In the genomic region with DNA sequence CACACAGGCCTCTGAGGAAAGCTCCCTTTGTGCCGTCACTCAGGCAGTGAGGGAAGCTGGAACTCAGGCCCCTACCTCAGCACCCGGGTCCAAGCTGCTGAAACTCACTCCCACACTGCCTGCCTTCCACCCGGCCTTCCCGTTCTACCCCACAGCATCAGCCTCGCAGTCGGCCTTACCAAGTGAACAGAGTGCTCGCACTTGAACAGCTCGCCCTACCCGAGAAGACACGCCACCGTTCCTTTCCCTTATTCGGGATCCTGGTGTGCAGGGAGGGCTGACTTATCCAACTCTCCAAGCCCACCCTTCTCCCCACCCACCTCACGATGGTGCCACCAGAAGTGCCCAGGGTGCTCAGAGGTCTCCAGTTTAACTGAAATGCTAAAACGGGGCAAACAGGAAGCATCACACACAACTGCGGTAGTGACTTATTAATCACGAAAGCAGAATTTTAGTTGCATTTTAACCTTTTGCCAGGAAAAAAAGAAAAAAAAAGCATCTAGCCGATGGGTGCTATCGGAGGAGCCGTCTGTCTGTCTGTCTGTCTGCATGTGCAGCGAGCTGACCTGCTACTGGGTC, we compare ENCODE assay signal across 8 mouse cellular contexts. TPM values are rescaled to one million over a fixed set of nuclear protein-coding genes. Genes with fewer than 3 reads are reported as not detected.
DNase-seq lines count a peak whose midpoint lies in the region; ATAC-seq lines count a peak whose summit lies in the region.

No protein-coding gene starts in this region.

- H3K27ac ChIP-seq in forebrain, embryonic 16.5 days (ENCODE audit: low read length): 0 out of 2 replicates have a peak overlapping the region, but pooled peaks have one; percentile 3
- peak overlapping the region; percentile 89 for H3K27ac ChIP-seq in macrophage

- peak overlapping the region; percentile 11; the same call in 1 of the 2 replicates for H3K4me2 ChIP-seq in forebrain, embryonic 16.5 days (ENCODE audit: low read length)

- H3K79me2 ChIP-seq in macrophage (ENCODE audit: inconsistent target): peaks cover 71% of the 10 kb centered on the region

- no peaks in the 10 kb centered on the region for H3K27me3 ChIP-seq in megakaryocyte, embryonic 14.5 days (replicated peaks)
- no peaks in the 10 kb centered on the region for H3K27me3 ChIP-seq in forebrain, embryonic 16.5 days (replicated peaks; ENCODE audit: control insufficient read depth, insufficient read depth, low read length)

- H3K4me1 ChIP-seq in megakaryocyte, embryonic 14.5 days: peaks cover 73% of the 10 kb centered on the region
- peaks cover 45% of the 10 kb centered on the region for H3K4me1 ChIP-seq in forebrain, embryonic 16.5 days (replicated peaks; ENCODE audit: control insufficient read depth, insufficient read depth, low read length)

- WGBS in forebrain, embryonic 16.5 days: 63% methylated on average over 20 of the region's 20 CpGs
- WGBS in macrophage (ENCODE audit: missing documents): 1% methylated on average over 20 of the region's 20 CpGs

- H3K36me3 ChIP-seq in megakaryocyte, embryonic 14.5 days (replicated peaks; ENCODE audit: low read length): no peaks in the 10 kb centered on the region
- no peaks in the 10 kb centered on the region for H3K36me3 ChIP-seq in forebrain, embryonic 16.5 days (ENCODE audit: control insufficient read depth, insufficient read depth)
- no peaks in the 10 kb centered on the region for H3K36me3 ChIP-seq in macrophage (ENCODE audit: inconsistent target)

- no peak for ATAC-seq in megakaryocyte, adult 5-6 weeks (ENCODE audit: poor library complexity, severe bottlenecking)
- no peak for ATAC-seq in forebrain, embryonic 16.5 days
- no peak for ATAC-seq in frontal cortex, adult (ENCODE audit: low TSS enrichment)
- ATAC-seq in megakaryocyte-erythroid progenitor cell, adult 5-6 weeks (replicated peaks; ENCODE audit: low FRiP score, low TSS enrichment, poor library complexity, severe bottlenecking): no peak

- H3K9me3 ChIP-seq in megakaryocyte, embryonic 14.5 days: no peaks in the 10 kb centered on the region
- H3K9me3 ChIP-seq in forebrain, embryonic 16.5 days (ENCODE audit: control insufficient read depth, low read length): no peaks in the 10 kb centered on the region

- H3K4me3 ChIP-seq in megakaryocyte, embryonic 14.5 days (replicated peaks): peak overlapping the region; percentile 84
- no peak overlapping the region for H3K4me3 ChIP-seq in forebrain, embryonic 16.5 days (replicated peaks; ENCODE audit: low read length)
- H3K4me3 ChIP-seq in macrophage (ENCODE audit: inconsistent target): peak overlapping the region; percentile 44

- DNase-seq in thymus, postnatal 4 days: peak; percentile 66
- no peak for DNase-seq in frontal cortex, adult 2 months (ENCODE audit: extremely low spot score in 1 of 2, low spot score in 1 of 2)

- H3K9ac ChIP-seq in forebrain, embryonic 16.5 days (replicated peaks; ENCODE audit: low read depth, low read length): peak overlapping the region; percentile 30

RNA-seq across cellular contexts. Expression of a gene that starts 2.8 kb away (rescaled TPM):
- 1.0 and 2.3 TPM in 2 replicates for polyA plus RNA-seq in megakaryocyte, embryonic 14.5 days (2012; ENCODE audit: insufficient read depth, low replicate concordance)
- total RNA-seq in megakaryocyte, adult 5-6 weeks (2015): 14.5 and 16.6 TPM in 2 replicates
- 15.4 and 15.7 TPM in 2 replicates for total RNA-seq in megakaryocyte, adult 5-6 weeks (2017)
- polyA plus RNA-seq in forebrain, embryonic 16.5 days (2015; fragmentation: Nextera tagmentation; extraction: Ambion mirVana): 2.8 and 4.8 TPM in 2 replicates
- 100 to 1,000 TPM in 5 of 26 experiments, 10 to 100 TPM in 21; 16.7 to 137 (median 78.1) TPM for total RNA-seq in macrophage (2018; cell fraction: chromatin; rRNA removed)
- 10 to 100 TPM in 23 of 26 experiments, 1 to 10 TPM in 3; 7.8 to 23.6 (median 14.8) TPM for total RNA-seq in macrophage (2018; cell fraction: cytosol; rRNA removed)
- total RNA-seq in macrophage (2018; cell fraction: nucleus; rRNA removed): 10 to 100 TPM in 25 of 26 experiments, 1 to 10 TPM in 1; 9.3 to 75.6 (median 42.6) TPM
- polyA plus RNA-seq in macrophage (2018): 9.0 to 14.1 TPM (median 9.9 TPM) in 3 replicates
- 1.8 and 2.9 TPM in 2 replicates for total RNA-seq in megakaryocyte-erythroid progenitor cell, adult 5-6 weeks (2014; fragmentation: Nextera tagmentation)
- 1.2 and 3.1 TPM in 2 replicates for total RNA-seq in megakaryocyte-erythroid progenitor cell, adult 5-6 weeks (2017)
- polyA plus RNA-seq in frontal cortex, adult 2 months (2012; rRNA removed): 3.8 and 4.3 TPM in 2 replicates

RNA-seq across cellular contexts. Expression of a gene that starts 46.3 kb away (rescaled TPM):
- polyA plus RNA-seq in megakaryocyte, embryonic 14.5 days (2012; ENCODE audit: insufficient read depth, low replicate concordance): not detected in 2 replicates
- total RNA-seq in megakaryocyte, adult 5-6 weeks (2015): not detected in 2 replicates
- total RNA-seq in megakaryocyte, adult 5-6 weeks (2017): not detected in 2 replicates
- 0.22 TPM in 1 of 2 replicates, not detected in the other for polyA plus RNA-seq in forebrain, embryonic 16.5 days (2015; fragmentation: Nextera tagmentation; extraction: Ambion mirVana)
- total RNA-seq in macrophage (2018; cell fraction: chromatin; rRNA removed): not detected
- not detected for total RNA-seq in macrophage (2018; cell fraction: cytosol; rRNA removed)
- not detected for total RNA-seq in macrophage (2018; cell fraction: nucleus; rRNA removed)
- polyA plus RNA-seq in macrophage (2018): not detected in 3 replicates
- not detected in 2 replicates for total RNA-seq in megakaryocyte-erythroid progenitor cell, adult 5-6 weeks (2014; fragmentation: Nextera tagmentation)
- not detected in 2 replicates for total RNA-seq in megakaryocyte-erythroid progenitor cell, adult 5-6 weeks (2017)
- polyA plus RNA-seq in frontal cortex, adult 2 months (2012; rRNA removed): 1.4 and 1.5 TPM in 2 replicates

RNA-seq across cellular contexts. Expression of a gene that starts 56.2 kb away (rescaled TPM):
- polyA plus RNA-seq in megakaryocyte, embryonic 14.5 days (2012; ENCODE audit: insufficient read depth, low replicate concordance): not detected in 2 replicates
- not detected in 2 replicates for total RNA-seq in megakaryocyte, adult 5-6 weeks (2015)
- total RNA-seq in megakaryocyte, adult 5-6 weeks (2017): not detected in 2 replicates
- 0.73 and 1.5 TPM in 2 replicates for polyA plus RNA-seq in forebrain, embryonic 16.5 days (2015; fragmentation: Nextera tagmentation; extraction: Ambion mirVana)
- not detected for total RNA-seq in macrophage (2018; cell fraction: chromatin; rRNA removed)
- total RNA-seq in macrophage (2018; cell fraction: cytosol; rRNA removed): not detected
- not detected for total RNA-seq in macrophage (2018; cell fraction: nucleus; rRNA removed)
- polyA plus RNA-seq in macrophage (2018): not detected in 3 replicates
- total RNA-seq in megakaryocyte-erythroid progenitor cell, adult 5-6 weeks (2014; fragmentation: Nextera tagmentation): not detected in 2 replicates
- total RNA-seq in megakaryocyte-erythroid progenitor cell, adult 5-6 weeks (2017): not detected in 2 replicates
- 5.3 and 6.0 TPM in 2 replicates for polyA plus RNA-seq in frontal cortex, adult 2 months (2012; rRNA removed)
